Mouse (Mus musculus): ENCODE results near the gene Snd1. TPM values are rescaled to one million over a fixed set of nuclear protein-coding genes. Genes with fewer than 3 reads are reported as not detected.
A peak's percentile ranks its signal among the peaks of the same experiment; 100 is the strongest.

Snd1 gene
- polyA plus RNA-seq, 1 experiment from 2014 or later = 113 TPM

DNA sequence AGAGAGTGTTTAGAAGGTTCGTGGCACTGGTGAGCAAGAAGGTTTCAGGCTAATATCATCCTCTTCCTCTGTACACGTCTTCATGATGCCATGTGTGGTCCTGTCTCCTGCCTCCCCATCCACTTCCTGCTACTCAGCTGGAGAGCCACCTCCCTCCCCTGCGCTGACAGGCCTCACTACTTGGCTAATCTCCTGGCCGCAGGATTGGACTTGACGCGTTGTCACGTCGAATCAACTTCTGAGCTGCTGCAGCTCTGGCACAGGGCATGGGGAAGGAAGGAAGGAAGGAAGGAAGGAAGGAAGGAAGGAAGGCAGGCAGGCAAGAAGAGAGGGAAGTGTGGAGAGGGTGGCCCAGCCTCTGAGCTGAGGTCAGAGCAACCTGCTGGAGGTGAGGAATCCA lies 404.4 kb downstream of the Snd1 start:
- H3K9ac ChIP-seq = no peak overlapping the region
- H3K4me2 ChIP-seq (replicated peaks) = no peak overlapping the region
- H3K9me3 ChIP-seq (replicated peaks) = no peaks in the 10 kb centered on the region
- 77% methylated on average over 8 of the region's 8 CpGs for WGBS
- H3K4me1 ChIP-seq = peaks cover 46% of the 10 kb centered on the region
- H3K36me3 ChIP-seq = peaks cover 8% of the 10 kb centered on the region; the same call in 1 of the 2 replicates
- no peaks in the 10 kb centered on the region for H3K27me3 ChIP-seq
- ATAC-seq (ENCODE audit: low FRiP score) = no peak
- no peak overlapping the region for H3K4me3 ChIP-seq
- no peak overlapping the region for H3K27ac ChIP-seq

DNA sequence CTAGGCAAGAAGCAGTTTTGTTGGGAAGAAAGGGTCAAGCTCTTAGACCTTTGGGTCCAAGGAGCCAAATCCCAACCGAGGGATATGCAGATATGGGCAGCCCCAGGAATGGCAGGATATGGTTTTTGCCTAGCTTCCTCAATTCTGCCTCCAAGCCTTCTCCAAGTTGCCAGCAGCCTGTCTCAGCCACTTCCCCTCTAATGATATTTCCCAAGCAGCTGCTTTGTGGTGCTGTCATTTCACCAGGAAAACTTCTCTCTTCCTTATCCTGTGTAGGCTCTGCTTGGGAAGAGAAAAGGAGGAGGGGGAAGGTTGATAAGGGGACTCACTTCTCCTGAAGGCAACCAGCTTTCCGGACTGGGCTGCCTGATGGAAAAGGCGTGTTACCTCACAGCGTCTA lies 406.0 kb downstream of the Snd1 start:
- H3K4me3 ChIP-seq = no peak overlapping the region
- 80% methylated on average over 4 of the region's 4 CpGs for WGBS
- no peak overlapping the region for H3K27ac ChIP-seq
- peaks cover 46% of the 10 kb centered on the region for H3K4me1 ChIP-seq
- no peaks in the 10 kb centered on the region for H3K27me3 ChIP-seq
- H3K36me3 ChIP-seq = peaks cover 18% of the 10 kb centered on the region
- no peak for ATAC-seq (ENCODE audit: low FRiP score)
- H3K9me3 ChIP-seq (replicated peaks) = no peaks in the 10 kb centered on the region
- H3K9ac ChIP-seq = no peak overlapping the region
- no peak overlapping the region for H3K4me2 ChIP-seq (replicated peaks)

DNA sequence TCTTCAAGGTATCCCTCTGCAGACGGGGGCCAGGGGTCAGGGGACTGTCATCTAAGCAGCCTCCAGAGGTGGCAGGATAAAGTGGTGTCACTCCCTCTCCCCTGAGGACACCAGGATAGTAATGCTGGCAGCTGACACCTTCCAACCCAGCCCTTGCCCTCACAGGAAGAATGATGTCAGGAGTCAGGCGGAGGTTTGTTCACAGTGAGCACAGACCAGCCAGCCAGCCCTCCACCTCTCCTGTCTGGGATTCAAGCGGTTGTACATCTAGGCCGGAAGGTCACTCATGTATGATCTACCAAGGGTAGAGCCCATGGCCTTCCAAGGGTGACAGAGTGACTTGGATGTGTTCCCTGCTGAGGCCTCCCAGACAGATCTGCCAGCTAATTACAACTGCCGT lies 408.6 kb downstream of the Snd1 start:
- 67% methylated on average over 5 of the region's 5 CpGs for WGBS
- Histone ChIP-seq H3K4me1 (peaks cover 21% of the 10 kb centered on the region), H3K4me2 (replicated peaks) (no peak overlapping the region), H3K27ac (no peak overlapping the region), H3K27me3 (no peaks in the 10 kb centered on the region), H3K4me3 (no peak overlapping the region), H3K9ac (no peak overlapping the region; the same call in 1 of the 2 replicates), H3K9me3 (replicated peaks) (no peaks in the 10 kb centered on the region), H3K36me3 (peaks cover 30% of the 10 kb centered on the region)
- no peak for ATAC-seq (ENCODE audit: low FRiP score)

DNA sequence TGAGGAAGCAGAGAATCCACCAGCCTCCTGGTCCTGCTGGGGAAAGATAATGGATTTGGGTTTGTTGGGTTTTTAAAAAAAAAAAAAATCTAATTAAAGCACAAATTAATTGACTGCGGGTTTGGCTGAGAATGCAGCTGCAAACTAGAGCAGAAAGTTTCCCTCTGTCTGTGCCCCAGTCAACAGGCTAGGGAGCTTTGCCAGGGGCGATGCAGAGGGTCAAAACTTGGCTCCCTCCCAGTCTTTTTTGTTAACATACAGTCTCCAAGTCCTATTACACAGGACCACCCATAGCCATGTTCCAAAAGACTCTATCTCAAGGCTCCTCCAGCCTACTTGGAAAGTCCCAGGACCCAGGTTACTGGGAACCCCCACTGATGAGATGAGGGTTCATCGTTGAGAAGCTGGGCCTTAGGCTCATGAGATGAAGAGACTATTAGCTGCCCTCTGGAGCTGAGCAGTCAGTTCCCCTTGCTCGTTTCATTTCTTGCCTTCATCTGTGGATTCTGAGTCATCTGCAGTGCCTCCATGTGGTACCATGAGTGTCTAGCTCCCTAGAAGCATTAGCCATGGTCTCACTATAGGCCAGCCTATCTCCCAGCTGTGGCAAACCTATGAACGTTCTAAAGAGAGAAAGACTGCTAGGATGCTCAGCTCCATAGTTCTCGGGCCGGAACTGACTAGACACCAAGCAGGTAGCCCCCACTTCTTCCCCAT lies 411.9 kb downstream of the Snd1 start:
- Histone ChIP-seq H3K27me3 (no peaks in the 10 kb centered on the region), H3K36me3 (peaks cover 32% of the 10 kb centered on the region), H3K4me3 (no peak overlapping the region), H3K4me1 (peaks cover 23% of the 10 kb centered on the region), H3K27ac (no peak overlapping the region), H3K9me3 (replicated peaks) (no peaks in the 10 kb centered on the region), H3K4me2 (replicated peaks) (no peak overlapping the region), H3K9ac (no peak overlapping the region)
- no peak for ATAC-seq (ENCODE audit: low FRiP score)
- 90% methylated on average over 7 of the region's 7 CpGs for WGBS

DNA sequence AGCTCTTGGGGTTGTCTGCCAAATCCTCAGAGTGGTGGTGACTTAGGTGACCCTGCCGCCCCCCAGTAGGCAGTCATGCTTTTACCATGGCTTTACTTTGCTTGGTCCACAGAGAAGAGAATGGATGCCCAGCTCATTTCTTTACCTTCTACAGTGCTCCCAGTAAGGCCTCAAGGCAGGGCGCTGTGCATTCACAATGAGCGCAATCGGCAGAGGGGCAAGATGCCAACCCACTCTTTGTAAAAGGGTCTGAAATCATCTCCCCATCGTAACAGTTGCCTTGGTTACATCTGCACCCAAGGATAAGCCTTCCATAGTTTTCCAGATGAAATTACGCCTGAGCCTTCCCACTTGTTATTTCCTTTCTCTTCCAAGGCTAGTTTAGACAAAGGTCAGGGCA lies 415.5 kb downstream of the Snd1 start:
- Histone ChIP-seq H3K4me2 (replicated peaks) (no peak overlapping the region), H3K27me3 (no peaks in the 10 kb centered on the region), H3K9me3 (replicated peaks) (no peaks in the 10 kb centered on the region), H3K27ac (peak overlapping the region; percentile 35; the same call in 1 of the 2 replicates), H3K9ac (0 out of 2 replicates have a peak overlapping the region, but pooled peaks have one; percentile 23), H3K4me1 (peaks cover 34% of the 10 kb centered on the region), H3K36me3 (peaks cover 22% of the 10 kb centered on the region; the same call in 1 of the 2 replicates), H3K4me3 (no peak overlapping the region)
- 75% methylated on average over 6 of the region's 6 CpGs for WGBS
- peak; percentile 39; the same call in 1 of the 2 replicates for ATAC-seq (ENCODE audit: low FRiP score)

DNA sequence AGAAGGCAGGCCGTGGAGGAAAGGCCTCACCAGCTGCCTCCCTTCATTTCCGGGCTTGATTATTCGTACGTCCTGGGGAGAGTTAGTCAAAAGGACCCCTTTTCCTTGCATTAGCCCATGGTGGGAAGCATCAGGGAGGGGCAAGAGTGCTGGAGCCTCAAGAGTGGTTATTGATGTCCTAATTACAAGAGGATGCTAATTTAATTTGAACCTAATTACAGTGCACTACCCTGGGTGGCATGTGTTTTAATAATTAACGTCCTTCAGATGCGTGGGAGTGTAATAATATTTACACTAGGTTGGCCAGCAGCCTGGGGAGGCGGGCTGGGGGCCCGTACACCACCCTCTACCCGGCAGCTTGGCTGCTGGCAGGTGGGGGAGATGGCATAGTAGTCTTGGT lies 416.5 kb downstream of the Snd1 start:
- peaks cover 14% of the 10 kb centered on the region; the same call in 1 of the 2 replicates for H3K36me3 ChIP-seq
- H3K9ac ChIP-seq = no peak overlapping the region
- no peak overlapping the region for H3K4me3 ChIP-seq
- no peak overlapping the region for H3K27ac ChIP-seq
- no peaks in the 10 kb centered on the region for H3K27me3 ChIP-seq
- peaks cover 43% of the 10 kb centered on the region for H3K4me1 ChIP-seq
- H3K4me2 ChIP-seq (replicated peaks) = no peak overlapping the region
- ATAC-seq (ENCODE audit: low FRiP score) = peak; percentile 51
- no peaks in the 10 kb centered on the region for H3K9me3 ChIP-seq (replicated peaks)
- 34% methylated on average over 9 of the region's 9 CpGs for WGBS

DNA sequence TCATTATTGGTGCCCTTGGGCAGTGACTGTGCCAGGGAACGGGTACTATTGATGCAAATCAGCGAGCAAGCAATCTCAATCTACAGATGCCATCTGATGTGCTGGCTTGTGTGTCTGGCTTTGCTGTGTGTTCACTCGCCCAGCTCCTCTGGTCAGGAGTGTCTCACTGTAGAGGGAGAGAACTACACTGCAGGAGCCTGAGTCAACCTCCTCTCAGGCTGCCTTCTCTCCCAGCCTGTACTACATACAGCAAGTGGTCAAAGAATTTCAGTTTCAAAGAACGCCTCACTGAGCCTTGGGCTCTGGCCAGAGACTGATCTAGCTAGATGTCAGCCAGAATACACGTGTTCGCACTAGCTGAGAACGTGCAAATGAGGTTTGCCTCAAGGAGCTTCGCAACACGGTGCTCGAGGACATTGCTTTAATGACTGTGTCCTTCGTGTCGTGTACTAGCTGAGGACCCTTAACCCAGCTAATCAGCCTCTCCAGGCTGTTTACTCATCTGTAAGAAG lies 420.1 kb downstream of the Snd1 start:
- H3K4me2 ChIP-seq (replicated peaks) = no peak overlapping the region
- H3K36me3 ChIP-seq = no peaks in the 10 kb centered on the region
- ATAC-seq (ENCODE audit: low FRiP score) = no peak
- H3K4me3 ChIP-seq = no peak overlapping the region
- 69% methylated on average over 12 of the region's 12 CpGs for WGBS
- H3K9ac ChIP-seq = no peak overlapping the region
- no peaks in the 10 kb centered on the region for H3K9me3 ChIP-seq (replicated peaks)
- H3K27me3 ChIP-seq = no peaks in the 10 kb centered on the region
- H3K27ac ChIP-seq = no peak overlapping the region
- peaks cover 51% of the 10 kb centered on the region for H3K4me1 ChIP-seq

DNA sequence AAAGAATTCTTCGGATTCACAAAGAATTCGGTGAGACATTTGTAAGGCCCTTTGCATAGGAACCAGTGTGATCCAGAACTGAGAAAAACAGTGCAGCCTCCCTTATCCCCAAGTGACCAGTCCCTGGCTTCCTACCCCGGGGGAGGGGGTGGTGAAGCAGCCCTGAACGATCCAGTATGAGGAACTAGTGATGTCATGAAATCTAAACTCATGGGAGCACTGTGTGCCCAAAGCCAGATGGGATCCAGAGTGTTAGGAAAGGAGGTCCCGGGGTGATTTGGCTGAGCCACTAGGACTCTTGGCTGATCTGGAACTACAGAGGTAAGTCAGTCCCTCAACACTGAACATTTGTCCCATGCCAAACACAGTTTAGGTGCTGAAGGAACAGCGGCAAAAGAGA lies 420.8 kb downstream of the Snd1 start:
- no peak overlapping the region for H3K4me2 ChIP-seq (replicated peaks)
- no peaks in the 10 kb centered on the region for H3K9me3 ChIP-seq (replicated peaks)
- H3K36me3 ChIP-seq = no peaks in the 10 kb centered on the region
- WGBS = 81% methylated on average over 6 of the region's 6 CpGs
- no peak for ATAC-seq (ENCODE audit: low FRiP score)
- H3K27me3 ChIP-seq = no peaks in the 10 kb centered on the region
- H3K27ac ChIP-seq = no peak overlapping the region
- H3K4me1 ChIP-seq = peaks cover 44% of the 10 kb centered on the region
- H3K4me3 ChIP-seq = no peak overlapping the region
- no peak overlapping the region for H3K9ac ChIP-seq

DNA sequence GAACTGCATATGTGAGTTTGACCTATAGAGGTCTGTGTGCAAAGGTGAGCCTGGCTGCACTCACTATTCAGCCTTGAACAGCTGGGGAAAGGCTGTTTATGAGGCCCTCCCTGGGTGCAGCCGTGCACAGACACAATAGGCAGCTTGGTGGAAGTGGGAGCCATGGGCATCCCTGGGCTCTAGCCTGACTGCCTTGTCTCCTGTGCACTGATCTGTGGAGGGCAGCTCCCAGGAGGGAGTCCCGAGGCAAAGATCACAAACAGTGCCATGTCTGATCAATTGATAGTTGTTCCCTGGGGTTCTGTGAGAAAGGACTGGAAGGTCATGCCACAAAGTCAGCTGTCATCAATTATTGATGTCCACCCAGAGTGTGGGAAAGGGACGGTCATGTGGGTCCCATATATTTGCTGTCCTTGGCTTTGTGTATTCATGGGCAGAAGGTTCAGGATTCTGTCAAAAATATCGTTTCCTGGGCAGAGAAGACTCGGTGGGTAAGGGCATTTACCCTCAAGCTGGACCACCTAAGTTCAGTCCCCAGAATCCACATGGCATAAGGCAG lies 421.9 kb downstream of the Snd1 start:
- Histone ChIP-seq H3K4me2 (replicated peaks) (no peak overlapping the region), H3K4me1 (peaks cover 33% of the 10 kb centered on the region), H3K36me3 (no peaks in the 10 kb centered on the region), H3K4me3 (no peak overlapping the region), H3K9me3 (replicated peaks) (no peaks in the 10 kb centered on the region), H3K27me3 (no peaks in the 10 kb centered on the region), H3K9ac (no peak overlapping the region), H3K27ac (0 out of 2 replicates have a peak overlapping the region, but pooled peaks have one; percentile 23)
- peak; percentile 72 for ATAC-seq (ENCODE audit: low FRiP score)
- WGBS = 11% methylated on average over 5 of the region's 5 CpGs

DNA sequence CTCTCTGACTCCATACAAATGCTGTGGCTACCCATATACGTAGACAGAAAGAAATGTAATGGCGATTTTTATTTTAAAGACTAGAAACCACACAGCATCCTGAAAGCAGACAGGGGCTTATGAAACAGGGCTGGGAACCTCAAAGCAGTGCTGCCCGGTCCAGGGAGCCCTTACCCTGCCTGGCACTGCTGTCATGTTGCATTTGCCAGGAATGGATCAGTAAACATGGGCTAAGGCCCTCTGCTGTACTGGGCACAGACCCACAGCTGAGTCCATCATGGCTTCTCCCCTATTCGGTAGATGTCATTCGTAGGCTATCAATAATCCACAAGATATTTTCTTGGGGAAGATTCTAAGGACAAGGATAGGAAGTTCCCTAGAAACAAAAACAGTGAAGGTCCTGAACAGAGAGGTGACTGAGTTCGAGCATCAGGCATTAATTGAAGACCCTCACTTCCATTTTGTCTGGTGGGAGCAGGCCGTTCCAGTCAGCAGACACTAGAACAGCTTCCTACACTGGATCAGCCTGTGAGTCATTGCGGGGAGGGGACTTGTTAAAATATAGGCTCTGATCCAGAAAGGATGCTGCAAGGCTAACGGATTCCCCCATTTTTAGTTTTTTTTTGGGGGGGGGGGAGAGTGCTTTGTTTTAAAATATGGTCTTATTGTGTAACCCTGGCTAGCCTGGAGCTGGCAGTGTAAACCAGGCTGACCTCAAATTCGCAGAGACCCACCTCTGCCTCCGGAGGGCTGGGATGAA lies 422.6 kb downstream of the Snd1 start:
- no peak overlapping the region for H3K9ac ChIP-seq
- no peak for ATAC-seq (ENCODE audit: low FRiP score)
- H3K27ac ChIP-seq = 0 out of 2 replicates have a peak overlapping the region, but pooled peaks have one; percentile 23
- no peak overlapping the region for H3K4me3 ChIP-seq
- H3K36me3 ChIP-seq = no peaks in the 10 kb centered on the region
- no peaks in the 10 kb centered on the region for H3K9me3 ChIP-seq (replicated peaks)
- peaks cover 30% of the 10 kb centered on the region for H3K4me1 ChIP-seq
- no peak overlapping the region for H3K4me2 ChIP-seq (replicated peaks)
- WGBS = 61% methylated on average over 11 of the region's 11 CpGs
- no peaks in the 10 kb centered on the region for H3K27me3 ChIP-seq

DNA sequence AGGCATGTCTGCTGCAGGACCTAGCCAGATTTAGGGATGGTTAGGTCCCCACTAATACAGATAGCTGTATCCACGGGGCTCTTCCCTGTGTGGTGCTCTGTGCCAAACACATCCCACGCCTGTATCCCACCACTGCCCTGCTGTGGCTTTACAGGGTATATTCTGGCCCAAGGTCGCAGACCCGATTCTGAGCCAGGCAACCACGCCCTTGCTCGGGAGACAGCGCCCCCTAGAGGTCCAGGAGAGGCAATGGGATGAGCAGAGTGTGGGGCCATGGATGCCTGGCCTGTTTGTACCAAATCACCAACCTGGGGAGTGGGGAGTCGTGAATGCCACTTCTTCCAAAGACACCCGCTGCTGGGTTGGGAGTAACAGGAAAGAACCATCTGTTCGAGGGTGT lies 423.9 kb downstream of the Snd1 start:
- Histone ChIP-seq H3K4me3 (no peak overlapping the region), H3K27me3 (no peaks in the 10 kb centered on the region), H3K27ac (no peak overlapping the region), H3K36me3 (no peaks in the 10 kb centered on the region), H3K4me2 (replicated peaks) (no peak overlapping the region), H3K9ac (no peak overlapping the region), H3K4me1 (peaks cover 26% of the 10 kb centered on the region), H3K9me3 (replicated peaks) (no peaks in the 10 kb centered on the region)
- ATAC-seq (ENCODE audit: low FRiP score) = peak; percentile 29; the same call in 1 of the 2 replicates
- WGBS = 20% methylated on average over 10 of the region's 10 CpGs

DNA sequence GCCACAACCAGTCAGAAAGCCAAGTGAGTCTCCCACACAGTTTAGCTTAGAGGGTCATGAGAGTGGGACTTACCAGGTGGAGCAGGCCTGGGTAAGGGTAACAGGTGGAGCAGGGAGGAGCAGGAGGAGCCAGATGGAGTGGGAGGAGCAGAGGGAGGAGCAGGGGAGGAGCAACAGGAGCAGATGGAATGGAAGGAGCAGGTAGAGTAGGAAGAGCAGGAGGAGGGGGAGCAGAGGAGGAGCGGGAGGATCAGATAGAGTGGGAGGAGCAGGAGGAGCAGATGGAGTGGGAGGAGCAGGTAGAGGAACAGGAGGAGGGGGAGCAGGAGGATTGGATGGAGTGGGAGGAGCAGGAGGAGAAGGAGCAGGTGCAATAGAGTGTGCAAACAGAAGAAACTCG lies 427.6 kb downstream of the Snd1 start:
- Histone ChIP-seq H3K9ac (no peak overlapping the region), H3K4me3 (no peak overlapping the region), H3K27me3 (0 out of 2 replicates have a peak, but pooled peaks cover 2% of the 10 kb centered on the region), H3K9me3 (replicated peaks) (no peaks in the 10 kb centered on the region), H3K27ac (no peak overlapping the region), H3K4me1 (0 out of 2 replicates have a peak, but pooled peaks cover 8% of the 10 kb centered on the region), H3K36me3 (no peaks in the 10 kb centered on the region), H3K4me2 (replicated peaks) (no peak overlapping the region)
- 82% methylated on average over 2 of the region's 2 CpGs for WGBS
- no peak for ATAC-seq (ENCODE audit: low FRiP score)
